Mouse (Mus musculus): ENCODE data around the gene Nipa1. TPM values are rescaled to one million over a fixed set of nuclear protein-coding genes. Genes with fewer than 3 reads are reported as not detected.

The Nipa1 gene
- total and polyA plus RNA-seq, 3 experiments: 0.38 to 1.0 (median 0.96) TPM

- in situ Hi-C loops (cut with MboI; ENCODE audit: low pct_ligation_motif_present, low pct_unique_long_range_greater_than_20kb, low sequenced_read_pairs) (no loop called here), dilution Hi-C loops (cut with MboI; ENCODE audit: extremely low pct_ligation_motif_present, extremely low pct_unique_long_range_greater_than_20kb, low sequenced_read_pairs) (no loop called here)
- no peak for DNase-seq (ENCODE audit: extremely low read depth)
- H3K79me2 ChIP-seq (replicated peaks; ENCODE audit: control insufficient read depth, extremely low read depth, insufficient read depth, poor library complexity, severe bottlenecking): 0 out of 2 replicates have a peak, but pooled peaks cover 3% of the 10 kb centered on the region
- no peak overlapping the region for H3K4me3 ChIP-seq (replicated peaks in 1 of 3; ENCODE audit: low read depth in 2 of 3, low read length in 2 of 3, poor library complexity in 1 of 3)
- no peaks in the 10 kb centered on the region for H3K9me3 ChIP-seq (replicated peaks; ENCODE audit: low read length)
- TF ChIP-seq BHLHE40 (IDR thresholded peaks at IDR 0.05; ENCODE audit: low read depth, low read length) (no peak), EP300 (IDR thresholded peaks at IDR 0.05; ENCODE audit: low read length) (no peak), CTCF (conservative IDR thresholded peaks at IDR 0.05 in 1 of 2, IDR thresholded peaks at IDR 0.05 in 1 of 2; ENCODE audit: low read depth in 2 of 2, low read length in 2 of 2) (no peak), IRF4 (IDR thresholded peaks at IDR 0.05; ENCODE audit: low read depth, low read length) (no peak), CHD2 (IDR thresholded peaks at IDR 0.05; ENCODE audit: low read length) (no peak), NELFE (IDR thresholded peaks at IDR 0.05; ENCODE audit: low read depth, low read length) (no peak), MAFK (IDR thresholded peaks at IDR 0.05; ENCODE audit: insufficient replicate concordance, low read length) (no peak), ZC3H11A (IDR thresholded peaks at IDR 0.05; ENCODE audit: low read depth, low read length) (no peak), RAD21 (IDR thresholded peaks at IDR 0.05; ENCODE audit: low read depth, low read length) (no peak), JUN (IDR thresholded peaks at IDR 0.05; ENCODE audit: insufficient read depth, low read depth, low read length) (no peak), ZNF384 (IDR thresholded peaks at IDR 0.05; ENCODE audit: low read depth, low read length) (no peak), USF2 (conservative IDR thresholded peaks at IDR 0.05; ENCODE audit: low read depth, low read length) (no peak), MAX (IDR thresholded peaks at IDR 0.05; ENCODE audit: low read length) (no peak), E2F4 (IDR thresholded peaks at IDR 0.05; ENCODE audit: insufficient replicate concordance, low read depth, low read length) (no peak), MXI1 (IDR thresholded peaks at IDR 0.05; ENCODE audit: low read depth, low read length) (no peak), MAZ (IDR thresholded peaks at IDR 0.05; ENCODE audit: low read depth, low read length) (no peak), GABPA (IDR thresholded peaks at IDR 0.05; ENCODE audit: insufficient replicate concordance, low read depth, low read length) (no peak), ZMIZ1 (IDR thresholded peaks at IDR 0.05; ENCODE audit: low read depth, low read length) (no peak), TCF12 (IDR thresholded peaks at IDR 0.05; ENCODE audit: low read depth, low read length) (no peak)
- H3K36me3 ChIP-seq (replicated peaks in 1 of 2; ENCODE audit: control insufficient read depth in 1 of 2, insufficient read depth in 1 of 2, low read length in 1 of 2): peaks cover 17 to 71% of the 10 kb centered on the region in 2 experiments
- H3K9ac ChIP-seq (ENCODE audit: insufficient read depth, low read depth): no peak overlapping the region
- H3K27me3 ChIP-seq (replicated peaks): no peaks in the 10 kb centered on the region
- H3K4me2 ChIP-seq (ENCODE audit: insufficient read depth, low read depth, poor library complexity, severe bottlenecking): no peak overlapping the region
- H3K27ac ChIP-seq (ENCODE audit: insufficient read depth, low read depth): no peak overlapping the region
- H3K4me1 ChIP-seq (ENCODE audit: control insufficient read depth in 1 of 2, insufficient read depth in 2 of 2): no peaks in the 10 kb centered on the region
Observed at GRCm38 (mm10) chr7:55938341-55938740, 81.4 kb downstream of the Nipa1 start.

- Histone ChIP-seq H3K4me2 (ENCODE audit: insufficient read depth, low read depth, poor library complexity, severe bottlenecking) (no peak overlapping the region), H3K9ac (ENCODE audit: insufficient read depth, low read depth) (no peak overlapping the region), H3K4me1 (ENCODE audit: control insufficient read depth in 1 of 2, insufficient read depth in 2 of 2) (no peaks in the 10 kb centered on the region), H3K27me3 (replicated peaks) (no peaks in the 10 kb centered on the region), H3K4me3 (replicated peaks in 1 of 3; ENCODE audit: low read depth in 2 of 3, low read length in 2 of 3, poor library complexity in 1 of 3) (no peak overlapping the region), H3K9me3 (replicated peaks; ENCODE audit: low read length) (no peaks in the 10 kb centered on the region), H3K79me2 (replicated peaks; ENCODE audit: control insufficient read depth, extremely low read depth, insufficient read depth, poor library complexity, severe bottlenecking) (no peaks in the 10 kb centered on the region), H3K36me3 (replicated peaks in 1 of 2; ENCODE audit: control insufficient read depth in 1 of 2, insufficient read depth in 1 of 2, low read length in 1 of 2) (peaks cover 21 to 68% of the 10 kb centered on the region in 2 experiments), H3K27ac (ENCODE audit: insufficient read depth, low read depth) (peak overlapping the region; percentile 32)
- TF ChIP-seq MAZ (IDR thresholded peaks at IDR 0.05; ENCODE audit: low read depth, low read length) (no peak), EP300 (IDR thresholded peaks at IDR 0.05; ENCODE audit: low read length) (no peak), MEF2A (IDR thresholded peaks at IDR 0.05; ENCODE audit: borderline replicate concordance, low read depth, low read length) (no peak), KAT2A (IDR thresholded peaks at IDR 0.05; ENCODE audit: insufficient replicate concordance, low read length) (no peak), RCOR1 (conservative IDR thresholded peaks at IDR 0.05; ENCODE audit: low read depth, low read length) (no peak)
- dilution Hi-C loops (cut with MboI; ENCODE audit: extremely low pct_ligation_motif_present, extremely low pct_unique_long_range_greater_than_20kb, low sequenced_read_pairs) (no loop called here), in situ Hi-C loops (cut with MboI; ENCODE audit: low pct_ligation_motif_present, low pct_unique_long_range_greater_than_20kb, low sequenced_read_pairs) (no loop called here)
- DNase-seq (ENCODE audit: extremely low read depth): no peak
Observed at GRCm38 (mm10) chr7:55935025-55935424, 84.7 kb downstream of the Nipa1 start.
